Mouse (Mus musculus) neural tube, embryonic 15.5 days (tissue): ENCODE data around the gene Slc43a2. TPM values are rescaled to one million over a fixed set of nuclear protein-coding genes. Genes with fewer than 3 reads are reported as not detected.
"Not testable (repeated sequence)": the region's sequence is repeated elsewhere in the genome, so short reads cannot be mapped to it uniquely, and the experiment has no call there.

Experiments
- ATAC-seq: fragments of 200-750 bp; cut with Nextera tagmentation; 2 replicates; pipeline ENCODE4 v1.8.0; 2017; ENCODE audit warnings: mild to moderate bottlenecking, moderate TSS enrichment, moderate library complexity; ENCODE audit not compliant: low FRiP score
- H3K27ac ChIP-seq: fragments of 300-500 bp; sonication (generic); replicated peaks from 2 replicates; pipeline ENCODE4 v1.5.1; 2015; ENCODE audit warnings: mild to moderate bottlenecking, inconsistent platforms
- H3K27me3 ChIP-seq: fragments of 300-500 bp; sonication (generic); replicated peaks from 2 replicates; pipeline ENCODE4 v1.6.1; 2015; ENCODE audit warnings: inconsistent platforms
- H3K36me3 ChIP-seq: fragments of 300-500 bp; sonication (generic); 2 replicates; pipeline ENCODE4 v1.6.1; 2015; ENCODE audit warnings: inconsistent platforms
- H3K4me1 ChIP-seq: fragments of 300-500 bp; sonication (generic); 2 replicates; pipeline ENCODE4 v1.6.1; 2015; ENCODE audit warnings: inconsistent platforms
- H3K4me2 ChIP-seq: fragments of 300-500 bp; sonication (generic); 2 replicates; pipeline ENCODE4 v1.6.1; 2015; ENCODE audit warnings: inconsistent platforms, mild to moderate bottlenecking, moderate library complexity
- H3K4me3 ChIP-seq: fragments of 300-500 bp; sonication (generic); replicated peaks from 2 replicates; pipeline ENCODE4 v1.5.1; 2015; ENCODE audit warnings: mild to moderate bottlenecking, inconsistent platforms
- H3K9ac ChIP-seq: fragments of 300-500 bp; sonication (generic); replicated peaks from 2 replicates; pipeline ENCODE4 v1.6.1; 2015; ENCODE audit warnings: mild to moderate bottlenecking, inconsistent platforms
- H3K9me3 ChIP-seq: fragments of 300-500 bp; sonication (generic); replicated peaks from 2 replicates; pipeline ENCODE4 v1.6.1; 2016; ENCODE audit warnings: inconsistent platforms
- WGBS: fragments of 180-500 bp; shearing (Covaris S2); methylation state at CpG from one replicate; pipeline ENCODE4 v1.1.7; 2015; ENCODE audit warnings: mixed read lengths; 5-methylcytosine and 5-hydroxymethylcytosine counted together
- polyA plus RNA-seq: library from polyadenylated mRNA; unstranded; fragments of >200 nt; fragmentation: Nextera tagmentation; extraction: Ambion mirVana; gene quantifications from 2 replicates; pipeline ENCODE4 v1.2.1, GENCODE M21; 2015

Gene Slc43a2
- polyA plus RNA-seq, 1 experiment from 2014 or later: 15.7 TPM

DNA sequence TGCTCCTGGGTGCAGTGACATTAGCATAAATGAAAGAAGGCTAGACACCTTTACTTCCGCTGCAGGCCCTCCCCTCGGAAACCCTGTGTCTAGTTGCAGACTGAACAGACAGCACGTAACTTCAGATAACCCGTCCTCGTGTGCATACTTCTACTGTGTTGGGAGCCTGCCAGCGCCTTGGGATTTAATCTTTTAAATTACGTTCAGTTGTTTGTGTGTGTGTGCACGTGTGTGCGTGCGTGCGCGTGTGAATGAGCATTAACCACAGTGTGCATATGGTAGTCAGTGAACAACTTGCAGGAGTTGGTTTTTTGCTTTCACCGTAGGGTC is 7.4 kb downstream of the Slc43a2 start:
- Histone ChIP-seq H3K4me2 (no peak overlapping the region), H3K27ac (peak overlapping the region; percentile 60), H3K4me1 (peaks cover 58% of the 10 kb centered on the region), H3K9ac (no peak overlapping the region), H3K36me3 (peaks cover 3% of the 10 kb centered on the region; the same call in 1 of the 2 replicates), H3K9me3 (no peaks in the 10 kb centered on the region), H3K27me3 (no peaks in the 10 kb centered on the region), H3K4me3 (no peak overlapping the region)
- 87% methylated on average over 13 of the region's 13 CpGs for WGBS
- no peak for ATAC-seq

DNA sequence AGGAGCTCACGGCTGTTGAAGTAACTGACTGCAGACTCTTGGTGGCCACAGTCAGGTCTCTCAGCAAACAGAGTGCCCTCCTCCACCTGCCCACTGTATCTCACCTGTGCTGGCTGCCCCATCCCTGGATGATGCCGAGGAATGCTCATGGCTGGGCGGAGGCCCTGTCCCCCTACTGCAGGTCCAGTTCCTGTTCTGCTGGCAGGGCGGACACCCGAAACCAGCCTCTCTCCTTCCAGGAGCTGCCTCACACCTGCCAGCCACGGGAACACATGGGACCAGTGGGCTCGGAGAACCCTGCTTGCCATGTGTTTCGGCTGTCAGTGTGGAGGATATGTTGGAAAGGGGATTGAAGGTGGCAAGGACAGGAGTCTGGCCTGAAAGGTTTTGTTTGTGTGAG is 8.7 kb downstream of the Slc43a2 start:
- no peak overlapping the region for H3K4me2 ChIP-seq
- no peak overlapping the region for H3K9ac ChIP-seq
- no peak for ATAC-seq
- H3K9me3 ChIP-seq: no peaks in the 10 kb centered on the region
- H3K4me3 ChIP-seq: no peak overlapping the region
- peaks cover 45% of the 10 kb centered on the region for H3K4me1 ChIP-seq
- H3K36me3 ChIP-seq: peaks cover 12% of the 10 kb centered on the region; the same call in 1 of the 2 replicates
- 78% methylated on average over 8 of the region's 8 CpGs for WGBS
- peak overlapping the region; percentile 68 for H3K27ac ChIP-seq
- H3K27me3 ChIP-seq: no peaks in the 10 kb centered on the region

DNA sequence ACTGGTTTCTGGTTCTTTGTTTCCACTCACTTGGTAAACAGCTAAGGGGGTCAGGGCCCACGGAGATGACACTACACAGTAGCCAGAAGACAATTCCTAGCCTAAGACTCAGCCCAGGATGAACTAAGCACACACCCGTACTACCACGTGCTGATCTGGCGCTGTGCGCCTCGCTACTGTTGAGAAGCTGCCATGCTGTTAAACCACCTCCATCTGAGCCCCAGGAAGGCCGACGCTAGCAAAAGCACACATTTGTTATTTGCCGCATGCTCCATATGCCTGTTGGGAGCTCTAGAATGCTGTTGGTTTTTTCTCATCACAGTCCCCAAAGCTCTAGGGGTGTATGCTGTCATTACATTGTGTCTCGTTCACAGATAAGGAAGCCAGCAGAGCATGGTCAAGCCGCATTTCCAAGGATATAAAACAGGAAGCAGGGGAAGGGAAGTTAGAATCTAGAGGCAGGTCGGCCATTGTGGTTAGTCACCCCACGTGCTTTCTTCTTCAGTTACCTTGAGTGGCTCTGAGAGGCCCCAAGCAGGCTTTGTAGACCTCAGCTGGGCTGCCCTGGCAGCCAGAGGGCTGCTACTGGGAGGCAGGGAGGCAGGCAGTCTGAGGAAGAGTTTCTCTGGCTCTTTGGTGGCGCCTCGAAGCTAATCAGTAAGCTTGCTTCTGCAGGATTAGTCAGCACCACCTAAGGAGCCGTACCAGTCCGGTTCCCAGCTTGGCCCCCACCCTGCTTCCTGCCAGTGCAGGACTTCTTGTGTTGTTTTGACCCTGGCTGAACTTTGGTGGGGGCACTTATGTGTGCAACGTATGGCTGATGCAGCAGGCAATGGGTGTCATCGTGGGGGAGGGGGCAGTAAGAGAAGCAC is 9.5 kb downstream of the Slc43a2 start:
- 67% methylated on average over 19 of the region's 19 CpGs for WGBS
- ATAC-seq: no peak

DNA sequence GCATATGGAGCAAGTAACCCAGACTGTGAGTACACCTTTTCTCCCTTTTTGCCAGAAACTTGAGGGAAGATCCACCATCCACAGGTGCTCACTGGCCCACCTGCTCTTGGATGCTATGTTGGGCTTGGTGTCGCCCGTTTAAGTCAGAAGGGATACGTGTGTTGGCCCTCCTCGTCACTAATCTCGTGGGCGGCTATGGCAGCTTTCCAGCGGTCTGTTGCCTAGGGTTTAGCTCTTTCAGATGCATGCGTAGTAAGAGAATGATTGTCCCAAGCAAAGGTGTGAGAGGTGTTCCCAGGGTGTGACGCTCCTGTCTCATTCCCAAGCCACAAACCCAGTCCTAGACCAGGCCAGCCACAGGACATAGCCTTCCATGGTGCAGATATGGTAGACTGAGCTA is 13.2 kb downstream of the Slc43a2 start:
- ATAC-seq: no peak
- Histone ChIP-seq H3K4me2 (no peak overlapping the region), H3K4me3 (no peak overlapping the region), H3K27me3 (no peaks in the 10 kb centered on the region), H3K36me3 (peaks cover 38% of the 10 kb centered on the region), H3K9ac (no peak overlapping the region), H3K27ac (no peak overlapping the region), H3K9me3 (no peaks in the 10 kb centered on the region), H3K4me1 (peaks cover 17% of the 10 kb centered on the region)
- WGBS: 87% methylated on average over 9 of the region's 9 CpGs

More for the DNA sequence above, 9.5 kb downstream of the Slc43a2 start:
- H3K4me2 ChIP-seq: no peak overlapping the region
- no peaks in the 10 kb centered on the region for H3K9me3 ChIP-seq
- no peak overlapping the region for H3K4me3 ChIP-seq
- peaks cover 19% of the 10 kb centered on the region for H3K36me3 ChIP-seq
- no peak overlapping the region for H3K9ac ChIP-seq
- peaks cover 38% of the 10 kb centered on the region for H3K4me1 ChIP-seq
- no peaks in the 10 kb centered on the region for H3K27me3 ChIP-seq
- H3K27ac ChIP-seq: peak overlapping the region; percentile 68

DNA sequence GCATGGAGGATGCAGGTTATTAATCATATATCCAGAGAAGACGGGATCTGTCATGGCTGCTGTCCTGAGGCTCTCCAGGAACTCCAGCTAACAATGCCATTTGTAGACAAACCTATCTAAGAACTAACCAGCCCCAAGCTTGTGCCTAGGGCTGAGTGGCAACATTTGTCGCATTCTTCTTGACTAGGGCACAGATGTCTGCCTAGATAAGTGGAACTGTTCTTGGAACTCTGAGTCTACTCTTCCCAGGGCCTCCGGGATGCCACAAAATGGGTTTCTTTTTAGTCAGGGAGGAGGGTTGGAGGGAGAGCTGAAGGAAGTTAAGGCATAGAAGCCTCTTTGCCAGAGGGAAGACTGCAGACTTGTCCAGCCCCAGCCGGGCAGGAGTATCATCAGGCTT is 14.6 kb downstream of the Slc43a2 start:
- WGBS: 82% methylated on average over 4 of the region's 4 CpGs

DNA sequence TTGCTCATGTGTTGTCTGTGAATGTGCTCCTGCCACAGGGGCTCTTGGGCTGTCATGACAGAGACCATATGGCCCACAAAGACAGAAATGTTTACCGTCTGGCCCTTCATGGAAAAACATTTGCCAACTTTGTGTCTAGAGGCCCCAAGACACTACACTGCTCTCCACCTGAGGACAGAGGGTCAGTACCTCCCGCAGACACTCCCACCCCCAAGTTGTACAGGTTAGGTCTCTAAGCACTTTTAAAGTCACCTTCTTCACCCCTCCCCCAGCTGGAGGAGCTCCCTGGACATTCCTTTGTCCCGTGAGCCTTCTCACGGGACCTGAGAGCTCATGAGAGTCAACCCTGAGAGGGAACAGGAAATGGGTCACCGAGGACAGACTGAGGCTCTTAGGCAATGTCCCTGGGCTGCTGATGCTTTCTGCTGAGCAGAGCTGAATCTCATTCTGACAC is 18.2 kb downstream of the Slc43a2 start:
- Histone ChIP-seq H3K4me2 (no peak overlapping the region), H3K36me3 (peaks cover 33% of the 10 kb centered on the region), H3K4me3 (no peak overlapping the region), H3K9ac (no peak overlapping the region), H3K27me3 (no peaks in the 10 kb centered on the region), H3K27ac (peak overlapping the region; percentile 34; the same call in 1 of the 2 replicates), H3K9me3 (no peaks in the 10 kb centered on the region), H3K4me1 (peaks cover 35% of the 10 kb centered on the region)
- 50% methylated on average over 5 of the region's 5 CpGs for WGBS
- ATAC-seq: no peak

More for the DNA sequence above, 14.6 kb downstream of the Slc43a2 start:
- ATAC-seq: no peak
- H3K27ac ChIP-seq: no peak overlapping the region
- H3K9ac ChIP-seq: no peak overlapping the region
- H3K36me3 ChIP-seq: peaks cover 40% of the 10 kb centered on the region
- H3K4me1 ChIP-seq: peaks cover 17% of the 10 kb centered on the region
- no peak overlapping the region for H3K4me2 ChIP-seq
- H3K4me3 ChIP-seq: no peak overlapping the region
- H3K9me3 ChIP-seq: no peaks in the 10 kb centered on the region
- no peaks in the 10 kb centered on the region for H3K27me3 ChIP-seq

DNA sequence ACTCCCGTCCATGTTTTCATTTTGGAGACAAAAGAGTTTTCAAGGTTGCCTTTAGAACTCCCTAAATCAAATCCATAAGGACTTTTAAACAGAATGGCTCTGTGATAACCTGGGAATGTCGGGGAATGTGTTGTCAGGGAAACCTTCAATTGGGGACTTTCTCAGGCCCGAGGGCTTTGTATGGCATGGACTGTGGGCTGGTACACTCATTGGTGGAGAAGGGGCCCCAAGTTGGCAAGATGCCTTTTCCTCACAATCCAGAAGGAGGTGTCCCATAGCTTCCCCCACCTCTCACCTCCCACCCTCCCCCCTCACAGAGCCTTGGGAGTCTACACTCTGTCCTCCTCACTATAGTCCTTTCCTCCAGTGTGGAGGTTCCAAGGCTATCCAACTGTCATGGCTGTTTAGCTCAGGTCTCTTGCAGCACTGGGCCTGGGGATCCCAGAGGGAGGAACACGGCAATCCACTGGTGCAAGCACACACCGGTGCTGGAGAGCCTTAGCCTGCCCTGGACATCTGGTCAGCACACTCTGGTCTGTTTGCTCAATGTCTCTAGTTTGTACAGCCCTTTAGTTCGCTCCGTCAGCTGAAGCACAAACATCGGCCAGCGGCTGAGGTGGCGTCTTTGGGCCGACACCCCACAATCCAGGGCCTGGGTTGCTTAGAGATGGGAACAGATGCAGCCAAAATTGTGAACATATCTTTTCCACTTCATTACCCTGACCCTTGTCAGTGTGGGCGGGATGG is 18.9 kb downstream of the Slc43a2 start:
- no peak for ATAC-seq
- H3K27me3 ChIP-seq: no peaks in the 10 kb centered on the region
- peaks cover 35% of the 10 kb centered on the region for H3K4me1 ChIP-seq
- H3K4me2 ChIP-seq: no peak overlapping the region
- no peak overlapping the region for H3K4me3 ChIP-seq
- no peak overlapping the region for H3K9ac ChIP-seq
- H3K9me3 ChIP-seq: no peaks in the 10 kb centered on the region
- WGBS: 43% methylated on average over 12 of the region's 12 CpGs
- H3K36me3 ChIP-seq: peaks cover 28% of the 10 kb centered on the region
- H3K27ac ChIP-seq: peak overlapping the region; percentile 34; the same call in 1 of the 2 replicates

DNA sequence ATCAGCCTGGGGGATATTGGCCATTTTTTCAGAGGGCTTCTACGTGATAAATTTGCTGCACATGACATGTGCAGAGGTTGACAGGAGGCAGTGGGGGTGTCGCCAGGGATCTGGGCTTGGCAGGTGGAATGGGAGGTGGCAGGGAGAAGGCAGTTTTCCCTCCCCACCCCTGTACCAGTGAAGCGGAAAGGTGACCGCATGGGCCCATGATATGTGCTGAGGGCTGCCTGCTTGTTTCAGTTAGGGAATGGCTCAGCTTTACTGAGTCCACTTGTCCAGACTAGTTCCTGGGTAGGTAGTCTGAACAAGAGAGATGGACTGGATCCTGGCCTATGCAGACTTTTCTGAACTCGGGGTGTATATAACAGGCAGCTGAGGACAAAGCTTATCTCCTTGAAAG is 19.8 kb downstream of the Slc43a2 start:
- Histone ChIP-seq H3K4me3 (no peak overlapping the region), H3K9ac (no peak overlapping the region), H3K4me1 (peaks cover 35% of the 10 kb centered on the region), H3K27me3 (no peaks in the 10 kb centered on the region), H3K9me3 (no peaks in the 10 kb centered on the region), H3K4me2 (no peak overlapping the region), H3K27ac (no peak overlapping the region), H3K36me3 (peaks cover 21% of the 10 kb centered on the region)
- ATAC-seq: no peak
- 84% methylated on average over 5 of the region's 5 CpGs for WGBS

DNA sequence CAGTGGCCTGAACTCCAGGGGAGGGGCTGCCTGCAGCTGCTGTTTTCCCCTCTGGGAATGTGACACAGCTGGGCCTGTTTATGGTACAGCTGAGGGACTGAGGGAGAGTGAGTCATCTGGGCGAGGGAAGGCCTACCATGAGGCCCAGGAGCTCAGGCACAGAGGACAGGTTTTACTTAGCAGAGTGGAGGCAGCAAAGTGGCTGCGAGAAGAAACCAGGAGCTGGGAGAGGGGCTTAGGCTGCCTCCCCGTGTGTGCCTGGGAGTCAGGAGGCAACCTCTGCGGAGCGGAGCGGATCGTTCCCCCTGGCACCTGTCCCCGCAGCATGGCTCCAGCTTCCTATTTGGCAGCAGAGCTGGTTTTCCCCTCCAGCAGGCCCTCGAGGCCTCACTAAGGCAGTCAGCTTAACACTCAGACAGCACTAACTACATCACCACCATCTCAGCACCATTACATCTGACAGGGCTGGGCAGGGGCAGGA is 20.5 kb downstream of the Slc43a2 start:
- Histone ChIP-seq H3K4me3 (no peak overlapping the region), H3K4me1 (peaks cover 35% of the 10 kb centered on the region), H3K27ac (peak overlapping the region; percentile 42), H3K36me3 (peaks cover 16% of the 10 kb centered on the region), H3K9ac (no peak overlapping the region), H3K9me3 (no peaks in the 10 kb centered on the region), H3K27me3 (no peaks in the 10 kb centered on the region), H3K4me2 (no peak overlapping the region)
- WGBS: 46% methylated on average over 9 of the region's 9 CpGs
- no peak for ATAC-seq

DNA sequence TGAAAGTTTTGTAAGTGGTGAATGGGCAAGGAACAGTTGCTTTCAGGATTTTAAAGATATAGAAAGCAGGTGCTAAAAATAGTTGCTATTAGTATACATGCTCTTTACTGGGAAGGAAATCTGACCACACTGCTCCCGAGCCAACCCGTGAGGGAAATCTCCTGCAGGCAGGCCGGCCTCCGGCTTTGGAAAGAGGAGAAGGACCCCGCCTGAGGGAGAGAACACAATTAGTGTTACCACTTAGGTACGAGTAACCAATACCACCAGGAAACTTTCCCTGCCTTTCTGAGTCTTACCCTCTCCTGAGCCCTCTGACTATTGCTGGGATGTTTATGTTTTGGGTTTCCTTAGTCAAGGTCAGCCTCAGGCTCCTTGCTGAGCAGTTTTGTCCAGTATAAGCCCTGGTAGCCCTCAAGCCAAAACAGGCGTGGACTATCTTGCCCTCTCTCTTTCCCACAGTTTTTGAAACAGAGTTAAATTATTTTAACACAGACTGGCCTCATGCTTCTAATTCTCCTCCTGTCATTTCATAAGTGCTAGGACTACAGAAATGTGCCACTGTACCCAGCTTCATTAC is 21.5 kb downstream of the Slc43a2 start:
- whole genome bisulfite sequencing: 73% methylated on average over 7 of the region's 7 CpGs
- ATAC-seq: no peak
- 0 out of 2 replicates have a peak overlapping the region, but pooled peaks have one; percentile 28 for H3K27ac ChIP-seq
- H3K4me3 ChIP-seq: no peak overlapping the region
- H3K36me3 ChIP-seq: peaks cover 13% of the 10 kb centered on the region
- peaks cover 35% of the 10 kb centered on the region for H3K4me1 ChIP-seq
- H3K27me3 ChIP-seq: no peaks in the 10 kb centered on the region
- H3K4me2 ChIP-seq: no peak overlapping the region
- H3K9me3 ChIP-seq: no peaks in the 10 kb centered on the region
- no peak overlapping the region for H3K9ac ChIP-seq

DNA sequence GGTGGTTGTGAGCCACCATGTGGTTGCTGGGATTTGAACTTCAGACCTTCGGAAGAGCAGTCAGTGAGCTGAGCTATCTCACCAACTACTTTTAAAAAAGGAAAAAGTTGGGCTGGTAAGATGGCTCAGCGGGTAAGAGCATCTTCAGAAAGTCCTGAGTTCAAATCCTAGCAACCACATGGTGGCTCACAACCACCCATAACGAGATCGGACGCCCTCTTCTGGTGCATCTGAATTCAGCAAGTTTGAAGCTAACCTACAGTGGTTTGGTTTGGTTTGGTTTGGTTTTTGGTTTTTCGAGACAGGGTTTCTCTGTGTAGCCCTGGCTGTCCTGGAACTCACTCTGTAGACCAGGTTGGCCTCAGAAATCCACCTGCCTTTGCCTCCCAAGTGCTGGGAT is 24.5 kb downstream of the Slc43a2 start:
- 94% methylated on average over 6 of the region's 6 CpGs for whole genome bisulfite sequencing
- Histone ChIP-seq H3K36me3 (peaks cover 18% of the 10 kb centered on the region), H3K4me1 (peaks cover 20% of the 10 kb centered on the region)
- not testable (repeated sequence) for H3K9ac ChIP-seq, H3K4me3 ChIP-seq, H3K27me3 ChIP-seq, ATAC-seq, H3K9me3 ChIP-seq, H3K27ac ChIP-seq, H3K4me2 ChIP-seq
